Mouse (Mus musculus): ENCODE measurements around the gene Gkn1. TPM values are rescaled to one million over a fixed set of nuclear protein-coding genes. Genes with fewer than 3 reads are reported as not detected.

Gene Gkn1
- polyA plus RNA-seq, 1 experiment from 2014 or later = not detected

DNA sequence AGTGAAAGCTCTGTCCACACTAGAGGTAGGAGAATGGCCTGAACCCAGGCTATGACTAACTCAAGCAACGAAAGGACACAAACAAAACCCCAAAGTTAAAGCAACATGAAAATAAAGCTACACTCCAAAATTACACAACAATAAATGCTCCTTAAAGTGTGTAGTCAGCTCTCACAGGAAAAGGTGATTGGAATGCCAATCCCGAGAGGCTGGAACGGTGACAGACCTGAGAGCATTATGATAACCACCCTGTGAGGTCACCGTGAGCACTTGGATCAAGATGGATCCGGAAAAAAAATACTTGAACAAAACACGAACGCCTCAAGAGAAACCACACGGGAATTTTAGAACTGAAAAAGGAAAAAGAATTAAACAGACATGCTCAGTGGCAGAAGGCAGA is 46.3 kb downstream of the Gkn1 start:
- Histone ChIP-seq H3K4me1 (ENCODE audit: control insufficient read depth, insufficient read depth, low read length) (peaks cover 3% of the 10 kb centered on the region; the same call in 1 of the 2 replicates), H3K9ac (ENCODE audit: low read length) (no peak overlapping the region), H3K9me3 (ENCODE audit: control insufficient read depth, low read length) (no peaks in the 10 kb centered on the region), H3K4me2 (ENCODE audit: low read depth, severe bottlenecking) (no peak overlapping the region), H3K27me3 (ENCODE audit: control insufficient read depth, insufficient read depth, low read length) (no peaks in the 10 kb centered on the region), H3K36me3 (ENCODE audit: control insufficient read depth, insufficient read depth, low read length) (peaks cover 6% of the 10 kb centered on the region; the same call in 1 of the 2 replicates), H3K27ac (replicated peaks; ENCODE audit: low read depth, low read length) (no peak overlapping the region), H3K4me3 (ENCODE audit: low read depth, low read length) (no peak overlapping the region)
- DNase-seq (ENCODE audit: low spot score) (no peak), ATAC-seq (ENCODE audit: insufficient number of reproducible peaks, low FRiP score, low TSS enrichment, low read depth) (no peak)
- 92% methylated on average over 8 of the region's 8 CpGs for WGBS

- WGBS = 38% methylated on average over 5 of the region's 5 CpGs
- no peak for ATAC-seq (ENCODE audit: insufficient number of reproducible peaks, low FRiP score, low TSS enrichment, low read depth)
- Histone ChIP-seq H3K4me2 (ENCODE audit: low read depth, severe bottlenecking) (no peak overlapping the region), H3K36me3 (ENCODE audit: control insufficient read depth, insufficient read depth, low read length) (peaks cover 2% of the 10 kb centered on the region; the same call in 1 of the 2 replicates), H3K4me1 (ENCODE audit: control insufficient read depth, insufficient read depth, low read length) (peaks cover 3% of the 10 kb centered on the region; the same call in 1 of the 2 replicates), H3K4me3 (ENCODE audit: low read depth, low read length) (no peak overlapping the region), H3K9ac (ENCODE audit: low read length) (no peak overlapping the region), H3K27me3 (ENCODE audit: control insufficient read depth, insufficient read depth, low read length) (no peaks in the 10 kb centered on the region), H3K27ac (replicated peaks; ENCODE audit: low read depth, low read length) (0 out of 2 replicates have a peak overlapping the region, but pooled peaks have one; percentile 36), H3K9me3 (ENCODE audit: control insufficient read depth, low read length) (no peaks in the 10 kb centered on the region)
- DNase-seq (ENCODE audit: low spot score) = no peak
Observed at GRCm38 (mm10) chr6:87302746-87303145, 48.0 kb downstream of the Gkn1 start.

GRCm38 (mm10) chr6:87301991-87302390 is 48.8 kb downstream of the Gkn1 start:
- Histone ChIP-seq H3K27ac (replicated peaks; ENCODE audit: low read depth, low read length) (no peak overlapping the region), H3K4me1 (ENCODE audit: control insufficient read depth, insufficient read depth, low read length) (peaks cover 3% of the 10 kb centered on the region; the same call in 1 of the 2 replicates), H3K4me3 (ENCODE audit: low read depth, low read length) (no peak overlapping the region), H3K4me2 (ENCODE audit: low read depth, severe bottlenecking) (no peak overlapping the region), H3K27me3 (ENCODE audit: control insufficient read depth, insufficient read depth, low read length) (no peaks in the 10 kb centered on the region), H3K9me3 (ENCODE audit: control insufficient read depth, low read length) (no peaks in the 10 kb centered on the region), H3K9ac (ENCODE audit: low read length) (no peak overlapping the region), H3K36me3 (ENCODE audit: control insufficient read depth, insufficient read depth, low read length) (no peaks in the 10 kb centered on the region)
- ATAC-seq (ENCODE audit: insufficient number of reproducible peaks, low FRiP score, low TSS enrichment, low read depth) (no peak), DNase-seq (ENCODE audit: low spot score) (peak; percentile 29)
- WGBS = 60% methylated on average over 4 of the region's 4 CpGs

Other genes with a start within 250 kb of the Gkn1 start
- gene D6Ertd527e, start 246.2 kb downstream of the Gkn1 start, polyA plus RNA-seq (2014; fragmentation: Nextera tagmentation; extraction: Ambion mirVana) = 0.35 and 0.53 TPM in 2 replicates
- 13.2 and 16.0 TPM in 2 replicates for gene Antxr1, start 15.1 kb downstream of the Gkn1 start, polyA plus RNA-seq (2014; fragmentation: Nextera tagmentation; extraction: Ambion mirVana)
- not detected in 2 replicates for gene Gkn2, start 22.4 kb upstream of the Gkn1 start, polyA plus RNA-seq (2014; fragmentation: Nextera tagmentation; extraction: Ambion mirVana)
- gene Gkn3, start 38.0 kb upstream of the Gkn1 start, polyA plus RNA-seq (2014; fragmentation: Nextera tagmentation; extraction: Ambion mirVana) = not detected in 2 replicates
- not detected in 2 replicates for gene Bmp10, start 78.1 kb upstream of the Gkn1 start, polyA plus RNA-seq (2014; fragmentation: Nextera tagmentation; extraction: Ambion mirVana)
- 2.5 and 2.6 TPM in 2 replicates for gene Arhgap25, start 182.3 kb upstream of the Gkn1 start, polyA plus RNA-seq (2014; fragmentation: Nextera tagmentation; extraction: Ambion mirVana)
- 0.75 and 0.95 TPM in 2 replicates for gene Prokr1, start 239.8 kb upstream of the Gkn1 start, polyA plus RNA-seq (2014; fragmentation: Nextera tagmentation; extraction: Ambion mirVana)